Mouse (Mus musculus) lung, embryonic 14.5 days (tissue): Measurements from ENCODE around the gene Cd93. TPM values are rescaled to one million over a fixed set of nuclear protein-coding genes. Genes with fewer than 3 reads are reported as not detected.

Source experiments
- ATAC-seq: fragments of 200-750 bp; cut with Nextera tagmentation; 2 replicates; pipeline ENCODE4 v1.8.0; 2017; ENCODE audit warnings: mild to moderate bottlenecking, moderate TSS enrichment, moderate library complexity; ENCODE audit not compliant: insufficient read depth
- DNase-seq: peaks from one replicate; pipeline ENCODE4 v3.0.0-alpha.2; 2015
- H3K27ac ChIP-seq: fragments of 300-500 bp; sonication (generic); 2 replicates; pipeline ENCODE4 v1.5.1; 2014; ENCODE audit warnings: low read depth, mild to moderate bottlenecking, moderate library complexity
- H3K27me3 ChIP-seq: fragments of 300-500 bp; sonication (generic); 2 replicates; pipeline ENCODE4 v1.6.1; 2014; ENCODE audit warnings: low read length, control low read depth; ENCODE audit not compliant: insufficient read depth
- H3K36me3 ChIP-seq: fragments of 300-500 bp; sonication (generic); 2 replicates; pipeline ENCODE4 v1.6.1; 2014; ENCODE audit warnings: control low read depth; ENCODE audit not compliant: insufficient read depth
- H3K4me1 ChIP-seq: fragments of 300-500 bp; sonication (generic); 2 replicates; pipeline ENCODE4 v1.6.1; 2014; ENCODE audit warnings: antibody characterized with exemption, control low read depth; ENCODE audit not compliant: insufficient read depth
- H3K4me2 ChIP-seq: fragments of 300-500 bp; sonication (generic); 2 replicates; pipeline ENCODE4 v1.6.1; 2014; ENCODE audit warnings: mild to moderate bottlenecking
- H3K4me3 ChIP-seq: fragments of 300-500 bp; sonication (generic); 2 replicates; pipeline ENCODE4 v1.5.1; 2014; ENCODE audit warnings: low read depth, low read length
- H3K9ac ChIP-seq: fragments of 300-500 bp; sonication (generic); 2 replicates; pipeline ENCODE4 v1.6.1; 2014
- H3K9me3 ChIP-seq: fragments of 300-500 bp; sonication (generic); 2 replicates; pipeline ENCODE4 v1.6.1; 2016; ENCODE audit warnings: low read depth, low read length, control low read depth
- CTCF ChIP-seq: IDR thresholded peaks from 2 replicates; pipeline ENCODE4 v1.5.1; 2016; ENCODE audit warnings: antibody characterized with exemption, low read depth
- whole genome bisulfite sequencing: fragments of 180-500 bp; shearing (Covaris S2); extraction: QIAGEN DNeasy Blood & Tissue Kit; methylation state at CpG from one replicate; pipeline ENCODE4 v1.1.7; 2014; 5-methylcytosine and 5-hydroxymethylcytosine counted together
- polyA plus RNA-seq: library from polyadenylated mRNA; unstranded; fragments of >200 nt; fragmentation: Nextera tagmentation; extraction: Ambion mirVana; gene quantifications from 2 replicates; pipeline ENCODE4 v1.2.1, GENCODE M21; 2014

Gene Cd93
- polyA plus RNA-seq, 1 experiment from 2014 or later, result 33.7 TPM

- peak overlapping the region; percentile 87 for H3K27ac ChIP-seq
- peak overlapping the region; percentile 79 for H3K9ac ChIP-seq
- peaks cover 21% of the 10 kb centered on the region for H3K36me3 ChIP-seq
- peaks cover 5% of the 10 kb centered on the region for H3K4me1 ChIP-seq
- TF ChIP-seq CTCF, result peak; percentile 58
- H3K4me3 ChIP-seq, result peak overlapping the region; percentile 66
- no peak for ATAC-seq
- H3K4me2 ChIP-seq, result peak overlapping the region; percentile 95
- WGBS, result 8% methylated on average over 34 of the region's 34 CpGs
- H3K27me3 ChIP-seq, result no peaks in the 10 kb centered on the region
- H3K9me3 ChIP-seq, result no peaks in the 10 kb centered on the region
- peak; percentile 76 for DNase-seq
Observed at GRCm38 (mm10) chr2:148406160-148406970, 37.0 kb downstream of the Cd93 start.

DNA sequence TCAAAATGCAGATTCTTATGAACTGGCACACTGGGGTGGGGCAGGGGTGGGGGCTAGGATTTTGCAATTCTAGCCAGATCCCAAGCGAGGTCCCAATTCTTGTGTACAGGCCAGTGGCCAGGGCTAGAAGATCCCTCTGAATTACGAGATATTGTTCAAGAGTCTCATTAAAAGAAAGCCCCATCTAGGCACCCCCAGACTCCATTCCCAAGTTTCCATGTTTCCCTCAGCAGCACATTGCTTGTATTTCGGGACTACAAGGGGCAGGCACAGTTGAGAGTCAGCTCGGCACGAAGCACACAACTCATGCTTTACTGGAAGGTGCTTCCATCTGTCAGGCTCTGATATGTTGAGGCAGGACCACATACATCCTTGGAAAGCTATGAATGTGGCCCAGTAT lies 38.5 kb downstream of the Cd93 start:
- Histone ChIP-seq H3K27me3 (no peaks in the 10 kb centered on the region), H3K36me3 (peaks cover 21% of the 10 kb centered on the region), H3K4me3 (peak overlapping the region; percentile 66), H3K9me3 (no peaks in the 10 kb centered on the region), H3K9ac (peak overlapping the region; percentile 41), H3K4me2 (peak overlapping the region; percentile 95), H3K4me1 (peaks cover 5% of the 10 kb centered on the region), H3K27ac (no peak overlapping the region)
- no peak for ATAC-seq
- no peak for TF ChIP-seq CTCF
- no peak for DNase-seq
- WGBS, result 30% methylated on average over 5 of the region's 5 CpGs

DNA sequence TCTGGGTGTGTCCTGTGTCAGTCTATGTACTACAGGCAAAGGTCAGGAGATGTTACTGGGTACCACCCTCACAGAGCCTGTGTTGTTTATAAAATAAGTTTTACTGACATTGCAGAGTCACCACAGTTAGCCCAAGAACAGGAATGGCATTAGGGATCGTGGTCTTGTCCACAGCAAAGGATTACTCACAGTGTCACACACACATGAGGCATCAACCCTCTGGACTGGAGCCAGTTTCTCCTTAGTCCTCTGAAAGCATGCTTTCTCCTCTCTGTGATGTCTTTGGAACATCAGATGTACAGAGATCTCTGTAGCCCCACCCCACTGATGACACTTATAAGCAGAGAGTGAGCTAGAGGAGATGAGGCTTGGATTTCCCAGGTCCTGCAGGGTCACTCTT lies 41.1 kb downstream of the Cd93 start:
- ATAC-seq, result no peak
- 33% methylated on average over 1 of the region's 1 CpGs for WGBS

DNA sequence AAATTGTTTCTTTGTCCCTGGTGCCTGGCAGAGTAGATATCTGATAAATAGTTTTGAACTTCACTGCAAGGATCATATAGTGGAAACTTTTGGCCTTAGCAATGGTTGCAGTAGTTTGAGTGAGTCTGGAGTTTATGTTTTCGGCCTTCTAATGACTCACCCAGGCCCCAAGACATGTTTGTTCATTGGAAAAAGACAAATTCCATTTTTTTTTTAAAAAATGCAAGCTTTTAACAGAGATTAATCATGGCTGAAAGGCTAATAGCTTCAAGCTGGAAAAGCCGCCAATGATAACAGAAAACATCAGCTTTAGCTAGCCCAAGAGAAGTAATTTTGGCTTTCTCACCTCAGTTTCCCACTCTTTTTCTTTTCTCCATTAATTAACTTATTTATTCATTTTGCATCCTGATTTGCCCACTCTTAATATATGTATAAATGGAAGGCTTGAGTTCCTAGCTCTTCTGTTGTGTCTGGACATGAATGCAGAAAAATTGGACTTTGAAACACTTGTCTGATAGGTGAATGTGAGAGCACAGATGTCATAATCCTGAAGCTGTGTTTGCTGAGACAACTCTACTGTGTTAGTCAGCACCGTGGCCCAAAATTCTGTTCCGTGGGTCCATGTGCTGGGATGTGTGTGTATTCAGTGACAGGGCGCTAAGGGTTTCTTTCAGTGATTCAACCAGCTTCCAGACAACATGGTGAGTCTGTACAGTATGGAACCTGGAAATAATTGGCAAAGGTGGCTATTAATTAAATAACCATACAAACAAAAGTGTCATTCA lies 44.3 kb downstream of the Cd93 start:
- WGBS, result 80% methylated on average over 5 of the region's 5 CpGs
- Histone ChIP-seq H3K9ac (no peak overlapping the region), H3K36me3 (peaks cover 14% of the 10 kb centered on the region), H3K4me3 (no peak overlapping the region), H3K27me3 (0 out of 2 replicates have a peak, but pooled peaks cover 4% of the 10 kb centered on the region), H3K4me2 (no peak overlapping the region), H3K27ac (no peak overlapping the region), H3K4me1 (peaks cover 30% of the 10 kb centered on the region), H3K9me3 (no peaks in the 10 kb centered on the region)
- no peak for TF ChIP-seq CTCF
- DNase-seq, result no peak
- ATAC-seq, result no peak

More for the DNA sequence above, 41.1 kb downstream of the Cd93 start:
- H3K27me3 ChIP-seq, result no peaks in the 10 kb centered on the region
- H3K27ac ChIP-seq, result no peak overlapping the region
- H3K4me2 ChIP-seq, result peak overlapping the region; percentile 95; the same call in 1 of the 2 replicates
- DNase-seq, result no peak
- peaks cover 18% of the 10 kb centered on the region for H3K4me1 ChIP-seq
- H3K9ac ChIP-seq, result no peak overlapping the region
- no peak overlapping the region for H3K4me3 ChIP-seq
- H3K9me3 ChIP-seq, result no peaks in the 10 kb centered on the region
- H3K36me3 ChIP-seq, result peaks cover 21% of the 10 kb centered on the region
- no peak for TF ChIP-seq CTCF

DNA sequence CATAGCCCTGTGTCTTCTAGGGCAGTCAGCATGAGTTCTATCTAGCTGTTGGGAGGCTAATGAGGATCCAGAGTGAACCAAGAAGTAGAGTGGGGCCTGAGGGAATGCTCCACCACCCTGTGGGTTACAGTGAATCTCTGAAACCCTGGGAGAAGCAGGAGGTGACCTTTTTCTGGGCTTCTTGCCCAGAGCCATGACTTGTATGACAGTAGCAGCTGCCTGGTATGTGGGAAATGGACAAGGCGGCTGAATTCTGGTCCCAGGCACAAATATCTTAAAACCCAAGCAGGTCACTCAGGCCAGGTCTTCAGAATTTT lies 45.6 kb downstream of the Cd93 start:
- no peak overlapping the region for H3K4me3 ChIP-seq
- H3K36me3 ChIP-seq, result peaks cover 4% of the 10 kb centered on the region; the same call in 1 of the 2 replicates
- peak; percentile 83 for DNase-seq
- H3K27ac ChIP-seq, result peak overlapping the region; percentile 64
- H3K27me3 ChIP-seq, result 0 out of 2 replicates have a peak, but pooled peaks cover 4% of the 10 kb centered on the region
- no peaks in the 10 kb centered on the region for H3K9me3 ChIP-seq
- TF ChIP-seq CTCF, result no peak
- H3K4me1 ChIP-seq, result peaks cover 28% of the 10 kb centered on the region
- no peak overlapping the region for H3K9ac ChIP-seq
- H3K4me2 ChIP-seq, result peak overlapping the region; percentile 100
- peak; percentile 53 for ATAC-seq
- WGBS, result 50% methylated on average over 1 of the region's 1 CpGs

DNA sequence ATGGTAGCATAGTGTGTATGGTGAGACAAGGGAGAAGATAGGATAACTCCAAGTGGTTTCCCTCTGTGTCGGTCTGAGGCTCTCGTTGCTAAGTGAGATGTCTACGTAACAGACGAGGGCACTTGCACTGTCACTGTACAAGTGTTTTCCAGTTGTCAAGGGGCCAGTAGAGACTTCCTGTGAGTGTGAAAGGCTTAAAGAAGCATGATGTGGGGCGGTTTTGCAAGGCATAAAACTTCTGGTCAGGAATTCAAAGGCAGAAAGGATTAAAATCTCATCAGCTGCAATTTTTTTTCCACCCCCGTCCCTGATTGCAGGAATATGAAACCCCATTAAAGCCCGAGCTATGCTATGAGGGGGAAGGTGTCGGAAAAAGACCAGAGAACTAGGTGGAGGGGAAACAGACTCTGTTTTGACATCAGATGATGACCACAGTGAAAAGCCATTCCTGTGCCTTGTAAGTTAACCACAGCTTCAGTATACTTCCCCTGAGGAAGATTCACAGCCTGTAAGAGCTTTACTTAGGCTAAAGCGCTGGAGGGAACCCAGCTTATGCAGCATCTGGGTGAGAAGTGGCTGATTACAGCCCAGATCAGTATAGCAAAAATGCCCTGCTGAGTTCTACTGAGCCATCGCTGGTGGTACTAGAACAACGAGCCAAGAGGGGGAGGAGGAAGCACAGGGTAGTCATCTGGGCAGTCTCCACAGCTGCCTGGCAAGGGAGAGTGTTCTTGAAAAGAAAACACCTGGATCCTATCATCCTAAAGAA lies 46.2 kb downstream of the Cd93 start:
- peak overlapping the region; percentile 10; the same call in 1 of the 2 replicates for H3K4me3 ChIP-seq
- peaks cover 28% of the 10 kb centered on the region for H3K4me1 ChIP-seq
- no peaks in the 10 kb centered on the region for H3K9me3 ChIP-seq
- 0 out of 2 replicates have a peak, but pooled peaks cover 4% of the 10 kb centered on the region for H3K27me3 ChIP-seq
- H3K36me3 ChIP-seq, result peaks cover 3% of the 10 kb centered on the region; the same call in 1 of the 2 replicates
- TF ChIP-seq CTCF, result no peak
- peak; percentile 71 for DNase-seq
- peak overlapping the region; percentile 100 for H3K4me2 ChIP-seq
- H3K9ac ChIP-seq, result no peak overlapping the region
- ATAC-seq, result peak; percentile 45
- WGBS, result 25% methylated on average over 11 of the region's 11 CpGs
- peak overlapping the region; percentile 64 for H3K27ac ChIP-seq
